Mouse (Mus musculus): ENCODE data around the gene Olfr495. TPM values are rescaled to one million over a fixed set of nuclear protein-coding genes. Genes with fewer than 3 reads are reported as not detected.

Olfr495 gene
- not detected in 2 replicates for polyA plus RNA-seq (2015; fragmentation: Nextera tagmentation; extraction: Ambion mirVana)

DNA sequence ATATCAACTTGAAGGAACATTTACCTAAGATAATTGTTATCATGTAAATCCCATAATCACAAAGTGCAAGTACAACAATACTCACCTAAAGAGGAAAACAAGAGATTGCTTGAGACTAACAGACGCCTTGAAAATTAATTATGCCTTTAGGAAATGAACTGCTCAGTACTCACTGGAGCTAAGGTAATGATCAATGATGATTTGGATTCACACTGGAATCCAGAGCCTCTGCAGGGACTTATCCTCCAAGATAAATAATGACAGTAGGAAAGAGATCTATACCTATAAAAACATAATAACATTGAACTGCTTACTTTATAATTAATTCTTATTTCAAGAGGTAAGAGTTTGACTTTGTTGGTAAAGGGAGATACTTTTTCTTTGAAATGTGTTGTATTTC, at the start of gene Olfr495:
Olfr495 (plus strand) TSS at position 301 of the 400 bp plus-strand sequence.
- Histone ChIP-seq H3K27ac (ENCODE audit: low read depth) (no peak within 1 kb of the TSS), H3K4me2 (ENCODE audit: low read depth, low read length) (no peak within 1 kb of the TSS), H3K9ac (replicated peaks) (no peak within 1 kb of the TSS), H3K9me3 (ENCODE audit: low read length) (0 out of 2 replicates have a peak, but pooled peaks cover 2% of the 10 kb centered on the region), H3K36me3 (replicated peaks; ENCODE audit: insufficient read depth, low read length) (no peaks in the 10 kb centered on the region), H3K4me1 (ENCODE audit: insufficient read depth) (no peaks in the 10 kb centered on the region), H3K4me3 (ENCODE audit: low read depth, low read length) (no peak within 1 kb of the TSS), H3K27me3 (ENCODE audit: insufficient read depth, low read length) (no peaks in the 10 kb centered on the region)
- no peak for DNase-seq
- 68% methylated on average over 1 of the region's 1 CpGs for WGBS (ENCODE audit: insufficient replicate concordance)
- no peak for ATAC-seq
- TF ChIP-seq EP300 (IDR thresholded peaks at IDR 0.05; ENCODE audit: low read depth) (no peak), CTCF (IDR thresholded peaks at IDR 0.05; ENCODE audit: low read depth) (no peak)

DNA sequence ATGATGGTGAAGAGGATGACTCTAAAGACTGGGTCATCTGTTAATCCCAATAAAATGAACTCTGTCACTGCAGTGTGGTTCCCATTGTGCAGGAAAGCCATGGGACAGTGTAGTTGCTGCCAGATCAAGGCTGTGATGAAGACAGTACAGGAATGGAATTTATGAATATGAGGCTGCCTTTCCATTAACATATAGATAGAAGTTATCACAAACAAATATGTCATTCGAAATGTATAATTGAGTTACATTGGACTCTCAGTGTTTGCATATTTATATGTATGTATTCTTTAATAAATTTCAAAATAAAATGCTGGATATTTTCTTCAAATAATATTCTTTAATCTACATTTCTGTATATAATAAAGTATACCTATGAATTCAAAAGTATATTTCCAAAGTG, 46.1 kb upstream of the Olfr495 start, which contains the start of gene Olfr493:
Olfr493 (minus strand) TSS at position 101 of the 400 bp plus-strand sequence.
- H3K4me2 ChIP-seq (ENCODE audit: low read depth, low read length): no peak within 1 kb of the TSS
- no peaks in the 10 kb centered on the region for H3K27me3 ChIP-seq (ENCODE audit: insufficient read depth, low read length)
- no peak within 1 kb of the TSS for H3K9ac ChIP-seq (replicated peaks)
- H3K4me3 ChIP-seq (ENCODE audit: low read depth, low read length): no peak within 1 kb of the TSS
- DNase-seq: no peak
- H3K27ac ChIP-seq (ENCODE audit: low read depth): no peak within 1 kb of the TSS
- no peak for ATAC-seq
- no peak for TF ChIP-seq CTCF (IDR thresholded peaks at IDR 0.05; ENCODE audit: low read depth)
- no peak for TF ChIP-seq EP300 (IDR thresholded peaks at IDR 0.05; ENCODE audit: low read depth)
- no peaks in the 10 kb centered on the region for H3K4me1 ChIP-seq (ENCODE audit: insufficient read depth)
- no peaks in the 10 kb centered on the region for H3K9me3 ChIP-seq (ENCODE audit: low read length)
- 50% methylated on average over 1 of the region's 1 CpGs for WGBS (ENCODE audit: insufficient replicate concordance)
- no peaks in the 10 kb centered on the region for H3K36me3 ChIP-seq (replicated peaks; ENCODE audit: insufficient read depth, low read length)

DNA sequence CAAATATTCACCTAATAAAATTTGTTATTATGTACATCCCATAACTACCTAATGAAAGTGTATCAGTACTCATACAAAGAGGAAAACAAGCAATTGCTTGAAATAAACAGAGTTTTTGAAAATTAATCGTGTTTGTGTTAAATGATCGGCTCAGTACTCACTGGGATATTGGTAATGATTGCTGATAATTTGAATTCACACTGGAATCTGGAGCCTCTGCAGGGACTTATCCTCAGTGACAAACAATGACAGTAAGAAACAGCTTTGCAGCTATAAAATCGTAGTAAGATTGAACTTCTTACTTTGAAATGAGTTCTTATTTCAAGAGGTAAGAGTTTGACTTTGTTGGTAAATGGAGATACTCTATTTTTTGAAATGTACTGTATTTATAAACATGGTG, 27.9 kb upstream of the Olfr495 start, which contains the start of gene Olfr494:
Olfr494 (plus strand) TSS at position 301 of the 400 bp plus-strand sequence.
- 62% methylated on average over 3 of the region's 3 CpGs for WGBS (ENCODE audit: insufficient replicate concordance)
- Histone ChIP-seq H3K27me3 (ENCODE audit: insufficient read depth, low read length) (no peaks in the 10 kb centered on the region), H3K4me3 (ENCODE audit: low read depth, low read length) (no peak within 1 kb of the TSS), H3K27ac (ENCODE audit: low read depth) (no peak within 1 kb of the TSS), H3K9me3 (ENCODE audit: low read length) (no peaks in the 10 kb centered on the region), H3K36me3 (replicated peaks; ENCODE audit: insufficient read depth, low read length) (no peaks in the 10 kb centered on the region), H3K9ac (replicated peaks) (no peak within 1 kb of the TSS), H3K4me2 (ENCODE audit: low read depth, low read length) (no peak within 1 kb of the TSS), H3K4me1 (ENCODE audit: insufficient read depth) (no peaks in the 10 kb centered on the region)
- TF ChIP-seq CTCF (IDR thresholded peaks at IDR 0.05; ENCODE audit: low read depth) (no peak), EP300 (IDR thresholded peaks at IDR 0.05; ENCODE audit: low read depth) (no peak)
- ATAC-seq (no peak), DNase-seq (no peak)

DNA sequence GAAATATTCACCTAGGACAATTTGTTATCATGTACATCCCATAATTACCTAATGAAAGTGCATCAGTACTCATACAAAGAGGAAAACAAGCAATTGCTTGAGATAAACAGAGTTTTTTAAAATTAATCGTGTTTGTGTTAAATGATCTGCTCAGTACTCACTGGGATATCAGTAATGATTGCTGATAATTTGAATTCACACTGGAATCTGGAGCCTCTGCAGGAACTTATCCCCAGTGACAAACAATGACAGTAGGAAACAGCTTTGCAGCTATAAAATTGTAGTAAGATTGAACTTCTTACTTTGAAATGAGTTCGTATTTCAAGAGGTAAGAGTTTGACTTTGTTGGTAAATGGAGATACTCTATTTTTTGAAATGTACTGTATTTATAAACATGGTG, 27.2 kb downstream of the Olfr495 start, which contains the start of gene Olfr497:
Olfr497 (plus strand) TSS at position 301 of the 400 bp plus-strand sequence.
- DNase-seq (no peak), ATAC-seq (no peak)
- H3K4me3 ChIP-seq (ENCODE audit: low read depth, low read length): no peak within 1 kb of the TSS
- H3K27ac ChIP-seq (ENCODE audit: low read depth): no peak within 1 kb of the TSS
- H3K36me3 ChIP-seq (replicated peaks; ENCODE audit: insufficient read depth, low read length): no peaks in the 10 kb centered on the region
- H3K27me3 ChIP-seq (ENCODE audit: insufficient read depth, low read length): no peaks in the 10 kb centered on the region
- no peak within 1 kb of the TSS for H3K4me2 ChIP-seq (ENCODE audit: low read depth, low read length)
- no peak for TF ChIP-seq EP300 (IDR thresholded peaks at IDR 0.05; ENCODE audit: low read depth)
- no peak for TF ChIP-seq CTCF (IDR thresholded peaks at IDR 0.05; ENCODE audit: low read depth)
- 67% methylated on average over 2 of the region's 2 CpGs for WGBS (ENCODE audit: insufficient replicate concordance)
- H3K4me1 ChIP-seq (ENCODE audit: insufficient read depth): no peaks in the 10 kb centered on the region
- no peak within 1 kb of the TSS for H3K9ac ChIP-seq (replicated peaks)
- H3K9me3 ChIP-seq (ENCODE audit: low read length): no peaks in the 10 kb centered on the region

Other genes with a start within 250 kb of the Olfr495 start
- gene Olfr485, start 233.3 kb upstream of the Olfr495 start, polyA plus RNA-seq (2015; fragmentation: Nextera tagmentation; extraction: Ambion mirVana): not detected in 2 replicates
- gene Olfr486, start 220.4 kb upstream of the Olfr495 start, polyA plus RNA-seq (2015; fragmentation: Nextera tagmentation; extraction: Ambion mirVana): not detected in 2 replicates
- not detected in 2 replicates for gene Olfr487, start 178.5 kb upstream of the Olfr495 start, polyA plus RNA-seq (2015; fragmentation: Nextera tagmentation; extraction: Ambion mirVana)
- not detected in 2 replicates for gene Olfr488, start 134.8 kb upstream of the Olfr495 start, polyA plus RNA-seq (2015; fragmentation: Nextera tagmentation; extraction: Ambion mirVana)
- not detected in 2 replicates for gene Olfr490, start 104.2 kb upstream of the Olfr495 start, polyA plus RNA-seq (2015; fragmentation: Nextera tagmentation; extraction: Ambion mirVana)
- not detected in 2 replicates for gene Olfr491, start 79.7 kb upstream of the Olfr495 start, polyA plus RNA-seq (2015; fragmentation: Nextera tagmentation; extraction: Ambion mirVana)
- gene Olfr492, start 69.5 kb upstream of the Olfr495 start, polyA plus RNA-seq (2015; fragmentation: Nextera tagmentation; extraction: Ambion mirVana): not detected in 2 replicates
- not detected in 2 replicates for gene Olfr493, start 46.2 kb upstream of the Olfr495 start, polyA plus RNA-seq (2015; fragmentation: Nextera tagmentation; extraction: Ambion mirVana)
- gene Olfr494, start 27.8 kb upstream of the Olfr495 start, polyA plus RNA-seq (2015; fragmentation: Nextera tagmentation; extraction: Ambion mirVana): not detected in 2 replicates
- gene Olfr497, start 27.3 kb downstream of the Olfr495 start, polyA plus RNA-seq (2015; fragmentation: Nextera tagmentation; extraction: Ambion mirVana): not detected in 2 replicates
- not detected in 2 replicates for gene Olfr498, start 72.2 kb downstream of the Olfr495 start, polyA plus RNA-seq (2015; fragmentation: Nextera tagmentation; extraction: Ambion mirVana)
- gene Olfr502, start 131.9 kb downstream of the Olfr495 start, polyA plus RNA-seq (2015; fragmentation: Nextera tagmentation; extraction: Ambion mirVana): not detected in 2 replicates
- not detected in 2 replicates for gene Olfr503, start 151.4 kb downstream of the Olfr495 start, polyA plus RNA-seq (2015; fragmentation: Nextera tagmentation; extraction: Ambion mirVana)
- not detected in 2 replicates for gene Olfr504, start 172.6 kb downstream of the Olfr495 start, polyA plus RNA-seq (2015; fragmentation: Nextera tagmentation; extraction: Ambion mirVana)
- gene Olfr506, start 217.6 kb downstream of the Olfr495 start, polyA plus RNA-seq (2015; fragmentation: Nextera tagmentation; extraction: Ambion mirVana): not detected in 2 replicates
- gene Olfr507, start 228.6 kb downstream of the Olfr495 start, polyA plus RNA-seq (2015; fragmentation: Nextera tagmentation; extraction: Ambion mirVana): not detected in 2 replicates
- gene Olfr508, start 236.8 kb downstream of the Olfr495 start, polyA plus RNA-seq (2015; fragmentation: Nextera tagmentation; extraction: Ambion mirVana): not detected in 2 replicates